Mouse (Mus musculus) cerebellum, adult 2 months (tissue): ENCODE measurements around the gene Dlgap4. TPM values are rescaled to one million over a fixed set of nuclear protein-coding genes. Genes with fewer than 3 reads are reported as not detected.
A peak's percentile ranks its signal among the peaks of the same experiment; 100 is the strongest.

Experiments
- DNase-seq, 2 experiments: peaks; one replicate each; pipeline ENCODE4 v3.0.0; 2021
- H3K27ac ChIP-seq: fragments of 200-500 bp; 2 replicates; pipeline ENCODE4 v1.5.1; 2012; ENCODE audit warnings: low read length, control low read depth, inconsistent platforms; ENCODE audit not compliant: insufficient read depth
- H3K27me3 ChIP-seq: fragments of 200-500 bp; 2 replicates; pipeline ENCODE4 v1.6.1; 2012; ENCODE audit warnings: inconsistent platforms, mild to moderate bottlenecking, low read length, moderate library complexity; ENCODE audit not compliant: control insufficient read depth, insufficient read depth
- H3K4me1 ChIP-seq: fragments of 200-500 bp; 2 replicates; pipeline ENCODE4 v1.6.1; 2011; ENCODE audit warnings: low read length; ENCODE audit not compliant: control insufficient read depth, insufficient read depth
- H3K4me3 ChIP-seq: fragments of 200-500 bp; replicated peaks from 2 replicates; pipeline ENCODE3; 2011; ENCODE audit warnings: mild to moderate bottlenecking, low read depth, low read length, control low read depth; ENCODE audit not compliant: insufficient read depth
- CTCF ChIP-seq: fragments of 200-500 bp; IDR thresholded peaks from 2 replicates; pipeline ENCODE4 v1.5.1; 2011; ENCODE audit warnings: low read depth, mild to moderate bottlenecking, control low read depth, low read length, moderate library complexity, borderline replicate concordance; ENCODE audit not compliant: insufficient read depth
- POLR2A ChIP-seq: fragments of 200-500 bp; IDR thresholded peaks from 2 replicates; pipeline ENCODE4 v1.6.1; 2011; ENCODE audit warnings: low read length, control low read depth, borderline replicate concordance; ENCODE audit not compliant: insufficient read depth
- WGBS: fragments of 180-500 bp; shearing (Covaris S2); methylation state at CpG from one replicate; pipeline ENCODE4 v1.1.7; 2018; 5-methylcytosine and 5-hydroxymethylcytosine counted together
- polyA plus RNA-seq: library from polyadenylated mRNA; depleted of rRNA; stranded (reverse); fragments of >200 nt; gene quantifications from 2 replicates; pipeline ENCODE4 v1.2.3, GENCODE M21; 2012

The Dlgap4 gene
- polyA plus RNA-seq, 1 experiment, result 130 TPM

- 0 out of 2 replicates have a peak, but pooled peaks cover 5% of the 10 kb centered on the region for H3K4me1 ChIP-seq
- no peak overlapping the region for H3K4me3 ChIP-seq
- DNase-seq, result no peak
- no peak for TF ChIP-seq POLR2A
- no peak for TF ChIP-seq CTCF
- 87% methylated on average over 9 of the region's 9 CpGs for WGBS
- H3K27me3 ChIP-seq, result no peaks in the 10 kb centered on the region
- no peak overlapping the region for H3K27ac ChIP-seq
These were observed 78.2 kb downstream of the Dlgap4 start for GRCm38 (mm10) chr2:156691746-156692145.

GRCm38 (mm10) chr2:156693241-156693807, 79.8 kb downstream of the Dlgap4 start:
- Histone ChIP-seq H3K4me3 (no peak overlapping the region), H3K27ac (no peak overlapping the region), H3K27me3 (no peaks in the 10 kb centered on the region), H3K4me1 (0 out of 2 replicates have a peak, but pooled peaks cover 6% of the 10 kb centered on the region)
- DNase-seq, result no peak
- 66% methylated on average over 11 of the region's 11 CpGs for WGBS
- TF ChIP-seq CTCF (no peak), POLR2A (no peak)

DNA sequence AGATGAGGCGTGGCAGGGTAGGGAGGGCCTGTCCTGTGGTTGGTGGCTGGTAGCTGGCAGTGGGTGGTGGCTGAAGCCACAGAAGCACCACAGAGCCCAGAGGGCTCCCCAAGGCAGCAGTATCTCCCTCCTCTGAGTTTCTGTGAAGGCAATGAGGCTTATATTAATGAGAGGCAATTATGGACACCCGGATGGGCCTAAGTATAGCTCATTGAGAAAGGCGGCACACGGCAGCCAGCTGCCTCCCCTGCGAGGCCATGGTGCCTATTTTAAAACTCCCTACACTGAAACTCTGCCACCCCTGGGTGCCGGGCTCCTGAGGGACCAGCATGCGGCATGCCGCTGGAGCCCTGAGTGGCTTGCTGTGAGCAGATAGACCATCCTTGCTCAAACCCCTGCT, 83.8 kb downstream of the Dlgap4 start:
- H3K27ac ChIP-seq, result no peak overlapping the region
- no peak overlapping the region for H3K4me3 ChIP-seq
- 57% methylated on average over 8 of the region's 8 CpGs for WGBS
- TF ChIP-seq CTCF (no peak), POLR2A (no peak)
- no peaks in the 10 kb centered on the region for H3K27me3 ChIP-seq
- 0 out of 2 replicates have a peak, but pooled peaks cover 6% of the 10 kb centered on the region for H3K4me1 ChIP-seq
- DNase-seq, result no peak

- Histone ChIP-seq H3K4me3 (no peak overlapping the region), H3K27ac (no peak overlapping the region), H3K4me1 (0 out of 2 replicates have a peak, but pooled peaks cover 6% of the 10 kb centered on the region), H3K27me3 (no peaks in the 10 kb centered on the region)
- WGBS, result 68% methylated on average over 9 of the region's 9 CpGs
- no peak for DNase-seq
- no peak for TF ChIP-seq CTCF
These were observed 84.7 kb downstream of the Dlgap4 start for GRCm38 (mm10) chr2:156698168-156698567.

GRCm38 (mm10) chr2:156705473-156705872, 92.0 kb downstream of the Dlgap4 start:
- Histone ChIP-seq H3K27ac (no peak overlapping the region), H3K4me1 (no peaks in the 10 kb centered on the region), H3K4me3 (no peak overlapping the region), H3K27me3 (no peaks in the 10 kb centered on the region)
- WGBS, result 17% methylated on average over 6 of the region's 6 CpGs
- DNase-seq, result peak; percentile 77 to 91
- TF ChIP-seq CTCF (peak; percentile 99), POLR2A (no peak)

DNA sequence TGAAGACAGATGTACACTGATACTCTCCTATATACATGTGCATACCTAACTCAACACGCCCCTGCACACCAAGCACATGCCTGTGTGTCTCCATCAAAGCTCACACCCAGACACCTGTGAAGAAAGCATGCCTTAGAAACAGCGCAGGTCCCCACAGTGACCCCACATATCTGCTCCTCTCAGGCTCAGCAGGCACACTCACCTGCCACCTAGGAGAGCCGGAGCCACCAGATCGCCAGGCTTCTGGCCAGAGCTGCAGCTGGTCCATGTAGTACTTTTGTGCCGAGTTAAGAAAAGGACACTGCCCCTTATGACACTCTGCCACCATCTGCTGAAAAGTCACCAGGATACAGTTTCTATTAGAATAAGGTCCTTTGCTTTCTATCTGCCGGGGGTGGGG, 103.2 kb downstream of the Dlgap4 start:
- peak overlapping the region; percentile 34 for H3K4me3 ChIP-seq
- 18% methylated on average over 6 of the region's 6 CpGs for WGBS
- TF ChIP-seq CTCF, result no peak
- no peak for TF ChIP-seq POLR2A
- no peaks in the 10 kb centered on the region for H3K27me3 ChIP-seq
- peak overlapping the region; percentile 35; the same call in 1 of the 2 replicates for H3K27ac ChIP-seq
- H3K4me1 ChIP-seq, result peaks cover 25% of the 10 kb centered on the region
- DNase-seq, result peak; percentile 58 to 61

DNA sequence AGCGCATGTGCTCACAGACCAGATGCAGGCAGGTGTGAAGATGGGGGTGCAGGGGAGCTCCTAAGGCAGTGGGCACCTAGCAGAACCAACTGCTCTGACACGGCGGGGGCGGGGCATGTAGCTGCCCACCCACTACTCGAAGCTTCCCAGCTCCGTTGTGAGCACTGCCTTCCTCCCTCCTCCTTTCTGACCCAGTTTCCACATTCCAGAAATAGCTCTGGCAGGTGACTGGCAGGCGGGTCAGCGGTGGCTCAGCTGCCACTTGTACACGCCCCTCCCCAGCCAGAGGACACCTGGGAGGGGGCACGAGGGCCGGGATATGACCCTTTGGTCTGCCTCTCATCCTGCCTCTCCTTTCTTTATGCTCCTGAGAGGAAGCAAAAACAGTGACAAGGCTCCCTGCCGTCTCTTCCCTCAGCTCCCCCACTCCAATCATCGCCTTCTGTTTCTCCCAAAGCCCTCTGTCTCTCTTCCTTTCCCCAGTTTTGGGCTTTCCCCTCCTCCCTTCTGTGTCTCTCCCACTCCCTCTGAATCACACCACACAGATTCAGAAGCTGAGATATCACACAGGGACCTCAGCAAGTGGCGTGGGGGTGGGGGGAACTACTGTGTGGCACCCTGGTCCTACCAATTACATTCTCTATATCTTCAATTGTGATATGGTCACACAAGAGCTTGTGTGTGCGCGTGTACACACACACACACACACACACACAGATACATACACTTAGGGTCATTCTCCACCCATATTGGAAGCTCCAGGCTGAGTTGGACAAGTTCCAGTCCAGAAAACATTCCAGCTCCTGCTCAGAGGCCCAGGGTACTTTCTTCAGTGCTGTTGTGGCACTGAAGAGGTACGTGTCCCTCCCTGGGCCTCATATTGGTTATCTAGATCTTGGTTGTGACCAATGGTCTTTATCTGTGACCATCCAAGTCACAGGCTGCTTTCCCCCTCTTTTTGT, 104.1 kb downstream of the Dlgap4 start:
- peaks cover 25% of the 10 kb centered on the region for H3K4me1 ChIP-seq
- peak; percentile 84 to 91 for DNase-seq
- H3K27ac ChIP-seq, result peak overlapping the region; percentile 95
- peak overlapping the region; percentile 60 for H3K4me3 ChIP-seq
- WGBS, result 10% methylated on average over 17 of the region's 17 CpGs
- TF ChIP-seq CTCF, result no peak
- TF ChIP-seq POLR2A, result peak; percentile 33; the same call in 1 of the 2 replicates
- no peaks in the 10 kb centered on the region for H3K27me3 ChIP-seq

GRCm38 (mm10) chr2:156718793-156719192, 105.3 kb downstream of the Dlgap4 start:
- 51% methylated on average over 5 of the region's 5 CpGs for WGBS
- Histone ChIP-seq H3K27ac (peak overlapping the region; percentile 19), H3K4me3 (no peak overlapping the region), H3K4me1 (peaks cover 28% of the 10 kb centered on the region), H3K27me3 (no peaks in the 10 kb centered on the region)
- TF ChIP-seq CTCF, result no peak
- TF ChIP-seq POLR2A, result no peak
- peak; percentile 51 to 58 for DNase-seq
